In genomic region chr14:7765569-7766314, GRCm38 (mm10) we compare ENCODE assay signal across 8 mouse cellular contexts. TPM values are rescaled to one million over a fixed set of nuclear protein-coding genes. Genes with fewer than 3 reads are reported as not detected.
DNase-seq lines count a peak whose midpoint lies in the region; ATAC-seq lines count a peak whose summit lies in the region.

No protein-coding gene starts in this region.

- no peak overlapping the region for H3K9ac ChIP-seq in limb, embryonic 12.5 days (replicated peaks)
- no peak overlapping the region for H3K9ac ChIP-seq in midbrain, embryonic 15.5 days

- H3K4me1 ChIP-seq in limb, embryonic 12.5 days (replicated peaks) = no peaks in the 10 kb centered on the region
- no peaks in the 10 kb centered on the region for H3K4me1 ChIP-seq in midbrain, embryonic 15.5 days

- no peaks in the 10 kb centered on the region for H3K36me3 ChIP-seq in limb, embryonic 12.5 days
- no peaks in the 10 kb centered on the region for H3K36me3 ChIP-seq in midbrain, embryonic 15.5 days (replicated peaks)

- H3K27ac ChIP-seq in limb, embryonic 12.5 days = no peak overlapping the region
- H3K27ac ChIP-seq in midbrain, embryonic 15.5 days = no peak overlapping the region

- 14% methylated on average over 9 of the region's 9 CpGs for WGBS in limb, embryonic 12.5 days
- 16% methylated on average over 9 of the region's 9 CpGs for WGBS in midbrain, embryonic 15.5 days

- H3K4me3 ChIP-seq in limb, embryonic 12.5 days (replicated peaks) = no peak overlapping the region
- no peak overlapping the region for H3K4me3 ChIP-seq in midbrain, embryonic 15.5 days

- peak; percentile 69 for DNase-seq in 3134 (ENCODE audit: extremely low read depth, insufficient read length, low spot score)
- peak; percentile 34 for DNase-seq in adrenal gland, adult 8-10 months
- DNase-seq in embryo, embryonic 11.5 days (ENCODE audit: low read depth, low spot score) = peak; percentile 79
- peak; percentile 96 for DNase-seq in heart, adult 11 months
- DNase-seq in kidney, adult 18-20 months = peak; percentile 78
- DNase-seq in spleen, postnatal 14 days (ENCODE audit: low spot score in 2 of 2) = peak; percentile 54 to 63

- peak; percentile 91 for ATAC-seq in limb, embryonic 12.5 days (ENCODE audit: insufficient number of reproducible peaks, insufficient read depth, low FRiP score, low TSS enrichment, low read depth)
- ATAC-seq in midbrain, embryonic 15.5 days (replicated peaks) = peak; percentile 90

- H3K4me2 ChIP-seq in limb, embryonic 12.5 days = no peak overlapping the region
- H3K4me2 ChIP-seq in midbrain, embryonic 15.5 days = no peak overlapping the region

- H3K9me3 ChIP-seq in limb, embryonic 12.5 days = no peaks in the 10 kb centered on the region
- no peaks in the 10 kb centered on the region for H3K9me3 ChIP-seq in midbrain, embryonic 15.5 days

- H3K27me3 ChIP-seq in limb, embryonic 12.5 days = no peaks in the 10 kb centered on the region
- no peaks in the 10 kb centered on the region for H3K27me3 ChIP-seq in midbrain, embryonic 15.5 days (replicated peaks)

RNA-seq across cellular contexts. Expression of gene Gm26661, which starts 25.6 kb away (rescaled TPM):
- not detected for total RNA-seq in adrenal gland, adult 8-10 months (2022)
- not detected in 2 replicates for polyA plus RNA-seq in limb, embryonic 12.5 days (2016; fragmentation: Nextera tagmentation; extraction: Ambion mirVana)
- polyA plus RNA-seq in midbrain, embryonic 15.5 days (2015; fragmentation: Nextera tagmentation; extraction: Ambion mirVana) = not detected in 2 replicates

RNA-seq across cellular contexts. Expression of gene Flnb, which starts 52.0 kb away (rescaled TPM):
- 10 to 100 TPM; 54.5 to 77.3 (median 65.8) TPM for total RNA-seq in adrenal gland, adult 8-10 months (2022)
- 56.7 and 61.9 TPM in 2 replicates for polyA plus RNA-seq in limb, embryonic 12.5 days (2016; fragmentation: Nextera tagmentation; extraction: Ambion mirVana)
- polyA plus RNA-seq in midbrain, embryonic 15.5 days (2015; fragmentation: Nextera tagmentation; extraction: Ambion mirVana) = 12.0 and 12.6 TPM in 2 replicates

Comparison
In these comparisons a context has a peak if more than half of its experiments do, and no peak if none do; other contexts are left out.
1. DNase-seq: peak in every context shown above with its lines; median percentile 96 in heart, adult 11 months; 79 in embryo, embryonic 11.5 days; 78 in kidney, adult 18-20 months; 69 in 3134; 58 in spleen, postnatal 14 days; 34 in adrenal gland, adult 8-10 months.